Mouse (Mus musculus) thymus, adult 2 months (tissue): ENCODE measurements around the gene Ppard.

Source experiments
- CTCF ChIP-seq: fragments of 200-500 bp; IDR thresholded peaks from 2 replicates; pipeline ENCODE4 v1.5.1; 2012; ENCODE audit warnings: mild to moderate bottlenecking, control low read depth, low read length, moderate library complexity, borderline replicate concordance; ENCODE audit not compliant: control insufficient read depth, poor library complexity, insufficient read depth; ENCODE audit errors: extremely low read depth
- POLR2A ChIP-seq: fragments of 200-500 bp; IDR thresholded peaks from 2 replicates; pipeline ENCODE4 v1.6.1; 2012; ENCODE audit warnings: mild to moderate bottlenecking, low read length, control low read depth, moderate library complexity; ENCODE audit not compliant: control insufficient read depth, poor library complexity, insufficient read depth; ENCODE audit errors: extremely low read depth

DNA sequence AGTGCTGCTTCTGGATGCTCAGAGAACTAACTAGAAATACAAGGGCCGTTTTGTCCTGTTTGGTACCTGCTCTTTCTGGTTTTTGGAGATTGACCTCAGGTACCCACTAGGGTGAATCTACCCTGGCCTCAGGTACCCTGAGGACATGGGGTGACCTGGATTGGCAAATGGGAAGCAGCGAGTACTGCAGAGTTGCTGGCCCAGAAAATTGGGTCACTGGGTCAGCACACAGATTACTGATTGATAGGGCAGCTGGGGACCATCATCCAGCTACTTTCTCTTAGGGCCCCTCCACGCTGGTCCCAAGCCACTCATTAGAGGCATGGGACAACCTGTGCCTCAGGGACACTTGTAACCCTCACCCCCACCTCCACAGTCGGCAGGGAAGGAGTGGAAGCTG is 46.7 kb downstream of the Ppard start:
- TF ChIP-seq CTCF, result no peak
- TF ChIP-seq POLR2A, result no peak
